Mouse (Mus musculus) spleen, adult 2 months (tissue): ENCODE results near the gene 9230104L09Rik.

ENCODE experiments used
- CTCF ChIP-seq: fragments of 200-500 bp; IDR thresholded peaks from 2 replicates; pipeline ENCODE4 v1.5.1; 2011; ENCODE audit warnings: mild to moderate bottlenecking, inconsistent platforms; ENCODE audit not compliant: insufficient read depth, insufficient read length, insufficient replicate concordance; ENCODE audit errors: extremely low read depth
- POLR2A ChIP-seq: fragments of 200-500 bp; IDR thresholded peaks from 2 replicates; pipeline ENCODE4 v1.6.1; 2011; ENCODE audit warnings: low read depth, low read length, inconsistent platforms

GRCm38 (mm10) chr2:148864966-148865365 lies at the start of gene 9230104L09Rik:
- no peak for TF ChIP-seq CTCF
- no peak for TF ChIP-seq POLR2A
